Mouse (Mus musculus): Measurements from ENCODE around the gene Ccnb2. TPM values are rescaled to one million over a fixed set of nuclear protein-coding genes. Genes with fewer than 3 reads are reported as not detected.

Gene Ccnb2
- polyA plus RNA-seq, 1 experiment: 58.8 TPM

- Histone ChIP-seq H3K79me2 (ENCODE audit: control insufficient read depth, insufficient read depth) (no peaks in the 10 kb centered on the region), H3K27me3 (ENCODE audit: control insufficient read depth, insufficient read depth, insufficient read length) (no peaks in the 10 kb centered on the region), H3K36me3 (ENCODE audit: control insufficient read depth, insufficient read depth) (peaks cover 55% of the 10 kb centered on the region), H3K4me2 (ENCODE audit: low read depth) (no peak overlapping the region), H3ac (ENCODE audit: control insufficient read depth, insufficient read length) (no peak overlapping the region), H3K4me3 (no peak overlapping the region)
- TF ChIP-seq POLR2A (IDR thresholded peaks at IDR 0.05; ENCODE audit: insufficient read length, low read depth) (no peak), MYOG (IDR thresholded peaks at IDR 0.05; ENCODE audit: control insufficient read depth in 1 of 3, insufficient read depth in 1 of 3, insufficient read length in 2 of 3, low read depth in 2 of 3) (no peak), SRF (IDR thresholded peaks at IDR 0.05; ENCODE audit: control insufficient read depth, insufficient read length, low read depth) (no peak), E2F4 (IDR thresholded peaks at IDR 0.05; ENCODE audit: insufficient read depth) (no peak)
Observed at GRCm38 (mm10) chr9:70387410-70388119, 33.8 kb downstream of the Ccnb2 start.

- H3K4me2 ChIP-seq (ENCODE audit: low read depth): no peak overlapping the region
- H3ac ChIP-seq (ENCODE audit: control insufficient read depth, insufficient read length): no peak overlapping the region
- TF ChIP-seq TCF3 (IDR thresholded peaks at IDR 0.05; ENCODE audit: insufficient read length, low read depth): no peak
- no peak for TF ChIP-seq MAX (IDR thresholded peaks at IDR 0.05; ENCODE audit: low read depth)
- no peak for TF ChIP-seq REST (IDR thresholded peaks at IDR 0.05; ENCODE audit: insufficient read depth, insufficient read length)
- no peak for TF ChIP-seq SRF (IDR thresholded peaks at IDR 0.05; ENCODE audit: control insufficient read depth, insufficient read length, low read depth)
- no peak for TF ChIP-seq POLR2AphosphoS2 (IDR thresholded peaks at IDR 0.05; ENCODE audit: insufficient read length, low read depth)
- TF ChIP-seq MYOD1 (IDR thresholded peaks at IDR 0.05; ENCODE audit: control insufficient read depth in 1 of 3, insufficient read length in 2 of 3, low read depth in 2 of 3): no peak
- no peak for TF ChIP-seq POLR2A (IDR thresholded peaks at IDR 0.05; ENCODE audit: insufficient read length, low read depth)
- no peak for TF ChIP-seq TCF12 (IDR thresholded peaks at IDR 0.05; ENCODE audit: insufficient read depth, poor library complexity, severe bottlenecking)
- no peak for TF ChIP-seq E2F4 (IDR thresholded peaks at IDR 0.05; ENCODE audit: insufficient read depth)
- TF ChIP-seq CEBPB (IDR thresholded peaks at IDR 0.05; ENCODE audit: insufficient read depth, poor library complexity, severe bottlenecking): no peak
- TF ChIP-seq MYOG (IDR thresholded peaks at IDR 0.05; ENCODE audit: control insufficient read depth in 1 of 3, insufficient read depth in 1 of 3, insufficient read length in 2 of 3, low read depth in 2 of 3): no peak
- no peak for TF ChIP-seq USF1 (IDR thresholded peaks at IDR 0.05; ENCODE audit: low read depth)
- no peaks in the 10 kb centered on the region for H3K27me3 ChIP-seq (ENCODE audit: control insufficient read depth, insufficient read depth, insufficient read length)
- no peaks in the 10 kb centered on the region for H3K79me2 ChIP-seq (ENCODE audit: control insufficient read depth, insufficient read depth)
- H3K4me3 ChIP-seq: no peak overlapping the region
- peaks cover 52% of the 10 kb centered on the region for H3K36me3 ChIP-seq (ENCODE audit: control insufficient read depth, insufficient read depth)
Observed at GRCm38 (mm10) chr9:70384958-70385728, 36.2 kb downstream of the Ccnb2 start.

GRCm38 (mm10) chr9:70384494-70384893, 36.9 kb downstream of the Ccnb2 start:
- Histone ChIP-seq H3K4me2 (ENCODE audit: low read depth) (no peak overlapping the region), H3K27me3 (ENCODE audit: control insufficient read depth, insufficient read depth, insufficient read length) (no peaks in the 10 kb centered on the region), H3ac (ENCODE audit: control insufficient read depth, insufficient read length) (no peak overlapping the region), H3K4me3 (no peak overlapping the region), H3K36me3 (ENCODE audit: control insufficient read depth, insufficient read depth) (peaks cover 47% of the 10 kb centered on the region), H3K79me2 (ENCODE audit: control insufficient read depth, insufficient read depth) (no peaks in the 10 kb centered on the region)
- TF ChIP-seq CEBPB (IDR thresholded peaks at IDR 0.05; ENCODE audit: insufficient read depth, poor library complexity, severe bottlenecking) (no peak), MAX (IDR thresholded peaks at IDR 0.05; ENCODE audit: low read depth) (no peak), POLR2AphosphoS2 (IDR thresholded peaks at IDR 0.05; ENCODE audit: insufficient read length, low read depth) (no peak), MYOG (IDR thresholded peaks at IDR 0.05; ENCODE audit: control insufficient read depth in 1 of 3, insufficient read depth in 1 of 3, insufficient read length in 2 of 3, low read depth in 2 of 3) (no peak), E2F4 (IDR thresholded peaks at IDR 0.05; ENCODE audit: insufficient read depth) (no peak)

GRCm38 (mm10) chr9:70383750-70384149, 37.6 kb downstream of the Ccnb2 start:
- H3K79me2 ChIP-seq (ENCODE audit: control insufficient read depth, insufficient read depth): no peaks in the 10 kb centered on the region
- H3K4me3 ChIP-seq: no peak overlapping the region
- no peak for TF ChIP-seq SRF (IDR thresholded peaks at IDR 0.05; ENCODE audit: control insufficient read depth, insufficient read length, low read depth)
- TF ChIP-seq USF1 (IDR thresholded peaks at IDR 0.05; ENCODE audit: low read depth): no peak
- TF ChIP-seq POLR2A (IDR thresholded peaks at IDR 0.05; ENCODE audit: insufficient read length, low read depth): no peak
- no peak for TF ChIP-seq REST (IDR thresholded peaks at IDR 0.05; ENCODE audit: insufficient read depth, insufficient read length)
- no peak for TF ChIP-seq POLR2AphosphoS2 (IDR thresholded peaks at IDR 0.05; ENCODE audit: insufficient read length, low read depth)
- TF ChIP-seq TCF3 (IDR thresholded peaks at IDR 0.05; ENCODE audit: insufficient read length, low read depth): no peak
- no peak for TF ChIP-seq E2F4 (IDR thresholded peaks at IDR 0.05; ENCODE audit: insufficient read depth)
- TF ChIP-seq MYOG (IDR thresholded peaks at IDR 0.05; ENCODE audit: control insufficient read depth in 1 of 3, insufficient read depth in 1 of 3, insufficient read length in 2 of 3, low read depth in 2 of 3): no peak
- TF ChIP-seq TCF12 (IDR thresholded peaks at IDR 0.05; ENCODE audit: insufficient read depth, poor library complexity, severe bottlenecking): no peak
- no peak for TF ChIP-seq MYOD1 (IDR thresholded peaks at IDR 0.05; ENCODE audit: control insufficient read depth in 1 of 3, insufficient read length in 2 of 3, low read depth in 2 of 3)
- no peak for TF ChIP-seq CEBPB (IDR thresholded peaks at IDR 0.05; ENCODE audit: insufficient read depth, poor library complexity, severe bottlenecking)
- no peak for TF ChIP-seq MAX (IDR thresholded peaks at IDR 0.05; ENCODE audit: low read depth)
- no peak overlapping the region for H3ac ChIP-seq (ENCODE audit: control insufficient read depth, insufficient read length)
- peaks cover 45% of the 10 kb centered on the region for H3K36me3 ChIP-seq (ENCODE audit: control insufficient read depth, insufficient read depth)
- no peak overlapping the region for H3K4me2 ChIP-seq (ENCODE audit: low read depth)
- H3K27me3 ChIP-seq (ENCODE audit: control insufficient read depth, insufficient read depth, insufficient read length): no peaks in the 10 kb centered on the region

All from myocyte (in vitro differentiated cells).